Mouse (Mus musculus) cerebellum, adult 11-12 months (tissue): ENCODE results near the gene Ubxn10.
A peak's percentile ranks its signal among the peaks of the same experiment; 100 is the strongest.

Experiments
- DNase-seq: peaks from one replicate; pipeline ENCODE4 v3.0.0; 2022

Gene Ubxn10

GRCm38 (mm10) chr4:138700184-138700982, 36.6 kb downstream of the Ubxn10 start:
- peak; percentile 60 for DNase-seq

DNA sequence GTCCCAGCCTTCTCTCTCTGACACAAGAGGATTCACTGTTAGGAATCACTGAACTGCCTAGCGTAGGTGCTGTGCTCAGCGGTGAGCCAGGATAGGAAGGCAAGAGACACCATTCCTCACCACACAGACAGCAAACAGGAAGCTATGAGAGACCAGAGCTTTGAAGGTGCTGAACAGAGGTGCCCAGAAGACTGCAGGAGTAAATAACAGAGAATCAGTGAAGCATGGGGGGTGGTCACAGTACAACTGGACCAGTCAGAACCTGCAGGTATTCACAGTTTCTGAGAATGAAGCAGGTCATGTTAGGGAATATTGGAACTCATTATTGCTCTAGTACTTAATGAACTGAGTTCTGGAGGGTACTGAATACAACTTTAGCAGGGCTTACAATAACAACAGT, 38.7 kb downstream of the Ubxn10 start:
- DNase-seq: no peak

DNA sequence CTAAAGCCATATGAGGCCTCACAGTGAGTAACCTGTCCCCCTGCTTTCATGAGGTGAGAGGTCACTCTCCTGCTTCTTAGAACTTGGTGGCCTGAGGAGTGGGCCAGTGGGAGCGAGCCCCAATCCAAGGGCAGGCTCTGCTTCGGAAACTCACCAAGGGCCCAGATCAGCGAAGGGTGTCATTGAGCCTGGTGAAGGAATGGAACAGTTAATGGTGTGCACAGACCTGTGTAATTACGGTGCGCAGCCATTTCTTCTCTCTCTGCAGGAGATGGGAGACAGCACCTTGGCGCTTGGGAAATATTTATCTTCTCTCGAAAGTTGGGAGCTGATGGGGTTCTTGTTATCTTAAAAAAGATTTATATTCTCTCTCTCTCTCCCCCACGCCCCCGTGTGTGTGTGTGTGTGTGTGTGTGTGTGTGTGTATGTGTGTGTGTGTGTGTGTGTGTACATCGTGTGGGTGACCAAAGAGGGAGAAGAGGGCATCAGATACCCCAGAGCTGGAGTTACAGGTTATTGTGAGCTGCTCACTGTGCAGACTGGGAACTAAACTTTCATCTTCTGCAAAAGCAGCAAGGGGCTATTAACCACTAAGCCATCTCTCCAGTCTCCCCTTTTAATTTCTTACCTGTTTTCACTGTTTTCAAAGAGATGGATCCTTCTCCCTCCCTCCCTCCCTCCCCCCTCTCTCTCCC, 39.7 kb downstream of the Ubxn10 start:
- DNase-seq: no peak

DNA sequence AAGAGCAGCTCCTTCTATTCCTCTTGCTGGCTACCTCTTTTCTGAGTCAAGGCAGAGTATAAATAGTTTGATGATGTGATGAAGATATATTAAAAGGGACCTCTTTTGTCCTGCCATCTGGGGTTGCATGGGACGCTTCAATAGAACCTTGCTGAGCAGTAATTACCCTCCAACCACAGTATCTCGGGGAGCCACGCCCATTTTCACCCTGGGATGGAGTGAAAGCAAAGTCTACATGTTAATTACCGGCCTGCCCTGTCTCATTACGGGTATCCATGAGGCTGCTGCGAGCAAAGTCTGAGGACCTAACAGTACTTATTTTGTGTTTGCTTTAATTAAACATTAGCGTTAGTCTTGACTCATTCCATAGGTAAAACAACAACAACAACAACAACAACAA, 40.2 kb downstream of the Ubxn10 start:
- no peak for DNase-seq

- no peak for DNase-seq
Measured at GRCm38 (mm10) chr4:138693043-138693692, 43.8 kb downstream of the Ubxn10 start.

DNA sequence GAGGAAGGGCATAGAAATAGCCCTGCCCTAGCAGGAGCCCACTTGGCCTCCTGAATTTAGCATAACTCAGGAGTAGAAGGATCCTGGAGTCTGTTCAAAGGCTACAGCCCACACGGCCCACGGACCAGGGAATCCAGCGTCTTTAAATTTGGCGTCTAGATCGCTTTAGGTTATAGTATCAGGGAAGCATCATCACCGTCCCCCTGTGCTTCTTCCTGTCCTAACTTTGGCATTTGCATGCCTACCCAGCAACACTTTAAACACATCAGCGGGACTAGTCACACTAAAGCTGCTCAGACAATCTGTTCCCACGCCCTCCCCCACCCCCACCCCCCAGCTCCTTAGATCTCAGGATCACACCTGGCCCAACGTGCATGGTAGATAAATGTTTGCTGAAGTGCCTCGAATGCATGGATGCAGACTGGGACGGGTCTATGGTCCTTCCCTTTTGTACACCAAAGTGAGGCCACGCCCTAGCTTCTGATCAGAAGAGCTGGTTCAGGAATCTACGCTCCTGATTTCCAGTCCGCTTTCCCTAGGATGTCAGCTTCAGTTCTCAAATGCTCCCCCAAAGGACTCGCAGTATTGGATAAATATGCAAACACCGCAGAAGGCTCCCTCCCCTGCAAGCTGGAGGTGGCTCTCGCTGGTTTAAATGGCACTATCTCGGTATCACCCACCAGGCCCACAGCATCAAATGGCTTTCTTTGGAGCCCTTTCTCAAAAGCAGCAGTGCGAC, 45.4 kb downstream of the Ubxn10 start:
- DNase-seq: no peak

- DNase-seq: no peak
Measured at GRCm38 (mm10) chr4:138690561-138690960, 46.4 kb downstream of the Ubxn10 start.

DNA sequence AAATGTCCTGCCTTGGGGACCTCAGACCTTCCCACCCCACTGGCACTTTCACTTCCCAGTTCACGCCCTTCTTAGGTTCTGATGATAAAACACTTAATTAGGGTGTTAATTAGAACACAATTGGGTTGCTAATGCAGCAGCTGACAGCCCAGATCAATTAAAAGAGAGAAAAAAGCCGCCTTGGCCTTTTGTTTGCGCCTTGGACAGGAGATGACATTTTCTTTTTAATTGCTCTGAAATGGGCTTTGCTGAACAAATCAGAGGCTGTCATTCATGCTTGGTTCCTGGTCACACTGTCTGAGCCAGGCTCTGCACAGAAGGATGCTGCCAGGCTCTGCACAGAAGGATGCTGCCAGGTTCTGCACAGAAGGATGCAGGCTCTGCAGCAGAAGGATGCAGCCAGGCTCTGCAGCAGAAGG, 47.9 kb downstream of the Ubxn10 start:
- no peak for DNase-seq

- DNase-seq: no peak
Measured at GRCm38 (mm10) chr4:138685813-138686212, 51.2 kb downstream of the Ubxn10 start.

DNA sequence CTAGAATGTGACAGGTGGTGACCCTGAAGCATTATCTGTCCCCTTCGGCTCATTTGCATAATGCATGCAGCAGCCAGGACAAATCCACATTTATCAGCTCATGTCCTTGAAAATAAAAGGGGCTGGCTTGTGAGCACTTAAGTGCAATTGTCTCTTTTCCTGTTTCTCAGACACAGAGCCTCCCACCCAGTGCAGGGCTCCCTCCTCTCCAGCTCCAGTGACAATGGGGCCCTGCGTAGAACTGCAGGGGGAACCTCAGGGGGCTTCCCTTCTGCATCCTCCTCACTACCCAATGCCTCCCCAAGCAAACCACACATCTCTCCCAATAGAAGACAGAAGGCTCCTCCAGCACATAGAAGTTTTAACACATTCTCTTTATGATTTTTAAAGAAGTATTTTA, 54.2 kb downstream of the Ubxn10 start:
- DNase-seq: no peak

DNA sequence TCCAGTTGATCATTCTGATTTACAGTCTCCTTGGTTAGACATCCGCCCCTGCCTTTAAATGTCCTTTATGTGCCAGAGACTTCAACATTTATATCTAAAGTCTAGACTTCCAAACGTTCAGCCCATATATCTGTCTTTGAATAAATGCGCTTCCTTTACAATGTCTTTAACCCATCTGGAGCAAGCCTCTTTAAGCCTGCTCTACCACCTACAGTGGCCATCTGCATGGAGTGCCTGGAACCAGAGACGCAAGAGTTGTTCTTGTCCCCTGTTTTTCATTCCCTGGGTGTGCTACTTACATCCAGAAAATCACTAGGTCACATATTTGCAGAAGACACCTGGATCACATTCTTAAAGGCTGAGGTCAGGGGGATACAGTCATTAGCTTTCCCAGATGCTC, 56.8 kb downstream of the Ubxn10 start:
- no peak for DNase-seq

DNA sequence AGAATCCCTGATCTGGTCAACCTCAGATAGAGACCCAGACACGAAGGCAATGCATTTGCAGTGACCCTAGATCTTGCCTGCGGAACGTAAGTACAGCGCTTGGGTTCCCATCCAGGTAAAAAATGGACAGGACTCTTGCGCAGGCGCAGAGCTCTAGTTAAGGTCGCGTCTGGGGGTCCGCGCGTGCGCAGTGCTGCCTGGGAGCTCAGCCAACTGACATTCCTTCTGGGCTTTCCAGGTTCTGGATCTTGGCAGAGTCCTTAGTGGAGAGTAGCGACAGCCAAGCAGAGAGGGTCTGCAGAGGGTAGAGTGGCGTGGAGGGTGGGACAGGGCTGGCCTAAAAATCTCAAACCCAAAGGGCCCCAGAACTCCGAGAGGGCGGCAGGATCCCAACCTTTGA, 59.4 kb downstream of the Ubxn10 start:
- DNase-seq: peak; percentile 56

GRCm38 (mm10) chr4:138676480-138676879, 60.5 kb downstream of the Ubxn10 start:
- DNase-seq: no peak

- DNase-seq: no peak
Measured at GRCm38 (mm10) chr4:138672160-138672559, 64.8 kb downstream of the Ubxn10 start.

DNA sequence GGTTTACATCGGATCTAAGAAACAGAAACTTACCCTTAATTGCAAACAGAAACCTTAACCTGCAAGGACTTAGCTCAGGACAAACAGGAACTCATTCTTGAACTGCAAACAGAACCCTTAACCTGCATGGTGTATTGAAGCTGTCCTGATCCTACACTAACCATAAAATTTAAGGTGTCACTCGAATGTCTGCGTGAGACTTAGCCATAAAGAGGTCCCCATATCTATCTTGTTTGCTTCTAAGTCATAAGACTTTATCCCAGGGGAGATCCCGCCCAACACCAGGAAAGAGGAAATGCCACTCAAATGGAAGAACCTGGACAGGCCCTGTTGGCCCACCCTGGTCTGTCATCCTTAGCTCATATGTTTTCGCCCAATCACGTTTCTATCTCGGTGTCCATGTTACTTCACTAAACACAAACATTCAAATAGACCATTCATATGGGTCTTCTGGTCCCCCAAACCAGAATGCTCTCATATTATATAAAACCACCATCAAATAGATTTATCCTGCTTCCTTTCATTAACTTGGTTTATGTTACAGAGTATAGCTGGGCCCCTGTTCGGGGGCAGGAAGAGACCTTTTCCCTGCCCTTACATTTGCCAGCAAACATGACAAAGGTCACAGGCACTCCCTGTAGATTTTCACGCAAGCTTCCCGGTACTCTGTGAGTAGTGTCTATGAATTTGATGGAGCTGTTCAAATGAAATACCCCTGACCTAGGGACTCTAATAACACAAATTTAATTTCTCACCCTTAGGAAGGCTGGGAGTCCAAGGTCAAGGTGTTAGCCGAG, 66.7 kb downstream of the Ubxn10 start:
- DNase-seq: no peak

- DNase-seq: no peak
Measured at GRCm38 (mm10) chr4:138666521-138666920, 70.4 kb downstream of the Ubxn10 start.

GRCm38 (mm10) chr4:138659936-138660602, 76.9 kb downstream of the Ubxn10 start:
- DNase-seq: no peak
